Mouse (Mus musculus) myocyte (in vitro differentiated cells): ENCODE measurements around the gene Pcdh17. TPM values are rescaled to one million over a fixed set of nuclear protein-coding genes. Genes with fewer than 3 reads are reported as not detected.

Experiments used
- H3K27me3 ChIP-seq: one replicate; pipeline ENCODE4 v1.6.1; 2011; ENCODE audit not compliant: control insufficient read depth, insufficient read depth, insufficient read length
- H3K36me3 ChIP-seq: one replicate; pipeline ENCODE4 v1.6.1; 2011; ENCODE audit not compliant: control insufficient read depth, insufficient read depth
- H3K4me2 ChIP-seq: one replicate; pipeline ENCODE4 v1.6.1; 2011; ENCODE audit warnings: low read depth, control low read depth
- H3K4me3 ChIP-seq: one replicate; pipeline ENCODE4 v1.5.1; 2011; ENCODE audit warnings: mild to moderate bottlenecking, control low read depth, moderate library complexity
- H3K79me2 ChIP-seq: one replicate; pipeline ENCODE4 v1.6.1; 2011; ENCODE audit not compliant: control insufficient read depth, insufficient read depth
- H3ac ChIP-seq: one replicate; pipeline ENCODE4 v1.6.1; 2011; ENCODE audit not compliant: control insufficient read depth, insufficient read length
- CEBPB ChIP-seq: IDR thresholded peaks from 2 replicates; pipeline ENCODE4 v1.6.1; 2011; ENCODE audit warnings: mild to moderate bottlenecking, moderate library complexity; ENCODE audit not compliant: poor library complexity, insufficient read depth, severe bottlenecking
- E2F4 ChIP-seq: IDR thresholded peaks from one replicate; pipeline ENCODE4 v1.6.1; 2011; ENCODE audit warnings: mild to moderate bottlenecking, control low read depth, moderate library complexity; ENCODE audit not compliant: insufficient read depth
- MAX ChIP-seq: IDR thresholded peaks from one replicate; pipeline ENCODE4 v1.6.1; 2011; ENCODE audit warnings: low read depth, mild to moderate bottlenecking, control low read depth
- MYOD1 ChIP-seq, 3 experiments: IDR thresholded peaks; one replicate each; pipeline ENCODE4 v1.6.1; 2011; ENCODE audit warnings: control low read depth in 2 of 3, low read depth in 2 of 3, mild to moderate bottlenecking in 2 of 3, moderate library complexity in 1 of 3; ENCODE audit not compliant: insufficient read length in 2 of 3, control insufficient read depth in 1 of 3
- MYOG ChIP-seq, 3 experiments: IDR thresholded peaks; one replicate each; pipeline ENCODE4 v1.6.1; 2011; ENCODE audit warnings: control low read depth in 2 of 3, low read depth in 2 of 3, mild to moderate bottlenecking in 2 of 3; ENCODE audit not compliant: insufficient read length in 2 of 3, control insufficient read depth in 1 of 3, insufficient read depth in 1 of 3
- POLR2A ChIP-seq: IDR thresholded peaks from one replicate; pipeline ENCODE4 v1.6.1; 2011; ENCODE audit warnings: low read depth, mild to moderate bottlenecking, control low read depth, moderate library complexity; ENCODE audit not compliant: insufficient read length
- POLR2AphosphoS2 ChIP-seq: IDR thresholded peaks from one replicate; pipeline ENCODE4 v1.6.1; 2011; ENCODE audit warnings: low read depth, control low read depth; ENCODE audit not compliant: insufficient read length
- REST ChIP-seq: IDR thresholded peaks from one replicate; pipeline ENCODE4 v1.6.1; 2011; ENCODE audit warnings: mild to moderate bottlenecking, control low read depth, moderate library complexity; ENCODE audit not compliant: insufficient read depth, insufficient read length
- SRF ChIP-seq: IDR thresholded peaks from one replicate; pipeline ENCODE4 v1.6.1; 2011; ENCODE audit warnings: low read depth; ENCODE audit not compliant: control insufficient read depth, insufficient read length
- TCF12 ChIP-seq: IDR thresholded peaks from one replicate; pipeline ENCODE4 v1.6.1; 2011; ENCODE audit warnings: mild to moderate bottlenecking, control low read depth; ENCODE audit not compliant: poor library complexity, insufficient read depth, severe bottlenecking
- TCF3 ChIP-seq: IDR thresholded peaks from one replicate; pipeline ENCODE4 v1.6.1; 2011; ENCODE audit warnings: low read depth, control low read depth; ENCODE audit not compliant: insufficient read length
- USF1 ChIP-seq: IDR thresholded peaks from one replicate; pipeline ENCODE4 v1.6.1; 2011; ENCODE audit warnings: low read depth, mild to moderate bottlenecking, control low read depth, moderate library complexity
- polyA plus RNA-seq: library from polyadenylated mRNA; unstranded; fragments of >200 nt; fragmentation: generic; extraction: Trizol; gene quantifications from one replicate; pipeline ENCODE4 v1.2.1, GENCODE M21; 2012; ENCODE audit warnings: missing spikeins

Gene Pcdh17
- polyA plus RNA-seq, 1 experiment: 0.08 TPM

- H3K4me3 ChIP-seq: no peak overlapping the region
- no peak overlapping the region for H3K4me2 ChIP-seq
- TF ChIP-seq MYOD1 (IDR thresholded peaks at IDR 0.05; ENCODE audit: control insufficient read depth in 1 of 3, insufficient read length in 2 of 3, low read depth in 2 of 3) (no peak), REST (no peak), MAX (no peak), MYOG (IDR thresholded peaks at IDR 0.05; ENCODE audit: control insufficient read depth in 1 of 3, insufficient read depth in 1 of 3, insufficient read length in 2 of 3, low read depth in 2 of 3) (no peak), USF1 (no peak), TCF12 (no peak), TCF3 (no peak), POLR2AphosphoS2 (no peak), E2F4 (no peak), POLR2A (no peak), CEBPB (no peak), SRF (no peak)
- H3K79me2 ChIP-seq: no peaks in the 10 kb centered on the region
- H3ac ChIP-seq: no peak overlapping the region
- H3K27me3 ChIP-seq: no peaks in the 10 kb centered on the region
- no peaks in the 10 kb centered on the region for H3K36me3 ChIP-seq
These were observed 37.2 kb downstream of the Pcdh17 start for GRCm38 (mm10) chr14:84480546-84480945.

GRCm38 (mm10) chr14:84484350-84484749, 41.0 kb downstream of the Pcdh17 start:
- H3K36me3 ChIP-seq: no peaks in the 10 kb centered on the region
- no peaks in the 10 kb centered on the region for H3K27me3 ChIP-seq
- no peak overlapping the region for H3K4me2 ChIP-seq
- H3ac ChIP-seq: no peak overlapping the region
- H3K79me2 ChIP-seq: no peaks in the 10 kb centered on the region
- H3K4me3 ChIP-seq: no peak overlapping the region
- TF ChIP-seq TCF12: no peak
- no peak for TF ChIP-seq MYOG (IDR thresholded peaks at IDR 0.05; ENCODE audit: control insufficient read depth in 1 of 3, insufficient read depth in 1 of 3, insufficient read length in 2 of 3, low read depth in 2 of 3)
- TF ChIP-seq TCF3: no peak
- TF ChIP-seq REST: no peak
- TF ChIP-seq MAX: no peak
- TF ChIP-seq POLR2A: no peak
- no peak for TF ChIP-seq POLR2AphosphoS2
- TF ChIP-seq CEBPB: no peak
- no peak for TF ChIP-seq E2F4
- no peak for TF ChIP-seq SRF
- TF ChIP-seq MYOD1 (IDR thresholded peaks at IDR 0.05; ENCODE audit: control insufficient read depth in 1 of 3, insufficient read length in 2 of 3, low read depth in 2 of 3): no peak
- TF ChIP-seq USF1: no peak

- H3K4me3 ChIP-seq: no peak overlapping the region
- no peak overlapping the region for H3K4me2 ChIP-seq
- H3K27me3 ChIP-seq: no peaks in the 10 kb centered on the region
- H3ac ChIP-seq: no peak overlapping the region
- no peaks in the 10 kb centered on the region for H3K36me3 ChIP-seq
- H3K79me2 ChIP-seq: no peaks in the 10 kb centered on the region
- TF ChIP-seq TCF3 (no peak), REST (no peak), MAX (no peak), CEBPB (no peak), TCF12 (no peak), SRF (no peak), USF1 (no peak), E2F4 (no peak), MYOD1 (IDR thresholded peaks at IDR 0.05; ENCODE audit: control insufficient read depth in 1 of 3, insufficient read length in 2 of 3, low read depth in 2 of 3) (no peak), MYOG (IDR thresholded peaks at IDR 0.05; ENCODE audit: control insufficient read depth in 1 of 3, insufficient read depth in 1 of 3, insufficient read length in 2 of 3, low read depth in 2 of 3) (no peak)
These were observed 67.6 kb downstream of the Pcdh17 start for GRCm38 (mm10) chr14:84511010-84511409.

- H3ac ChIP-seq: no peak overlapping the region
- H3K79me2 ChIP-seq: no peaks in the 10 kb centered on the region
- no peak overlapping the region for H3K4me3 ChIP-seq
- H3K27me3 ChIP-seq: no peaks in the 10 kb centered on the region
- no peaks in the 10 kb centered on the region for H3K36me3 ChIP-seq
- TF ChIP-seq POLR2A (no peak), SRF (no peak), TCF3 (no peak), MAX (no peak), POLR2AphosphoS2 (no peak), MYOD1 (IDR thresholded peaks at IDR 0.05; ENCODE audit: control insufficient read depth in 1 of 3, insufficient read length in 2 of 3, low read depth in 2 of 3) (no peak), TCF12 (no peak), USF1 (no peak), CEBPB (no peak), REST (no peak), E2F4 (no peak), MYOG (IDR thresholded peaks at IDR 0.05; ENCODE audit: control insufficient read depth in 1 of 3, insufficient read depth in 1 of 3, insufficient read length in 2 of 3, low read depth in 2 of 3) (no peak)
- H3K4me2 ChIP-seq: no peak overlapping the region
These were observed 89.0 kb downstream of the Pcdh17 start for GRCm38 (mm10) chr14:84532397-84532796.

- Histone ChIP-seq H3K4me3 (no peak overlapping the region), H3K36me3 (no peaks in the 10 kb centered on the region), H3ac (no peak overlapping the region), H3K79me2 (no peaks in the 10 kb centered on the region), H3K4me2 (no peak overlapping the region), H3K27me3 (no peaks in the 10 kb centered on the region)
- no peak for TF ChIP-seq POLR2AphosphoS2
- TF ChIP-seq REST: no peak
- no peak for TF ChIP-seq CEBPB
- no peak for TF ChIP-seq TCF3
These were observed 91.9 kb downstream of the Pcdh17 start for GRCm38 (mm10) chr14:84535264-84535663.
